Mouse (Mus musculus): ENCODE data around the gene Carmil3. TPM values are rescaled to one million over a fixed set of nuclear protein-coding genes. Genes with fewer than 3 reads are reported as not detected.
A peak's percentile ranks its signal among the peaks of the same experiment; 100 is the strongest.

The Carmil3 gene
- polyA plus RNA-seq, 1 experiment from 2014 or later: 2.5 TPM

- no peaks in the 10 kb centered on the region for H3K4me1 ChIP-seq (ENCODE audit: insufficient read depth, low read length)
- no peak for ATAC-seq (ENCODE audit: low FRiP score, low TSS enrichment)
- H3K9ac ChIP-seq (replicated peaks; ENCODE audit: low read length): no peak overlapping the region
- no peak overlapping the region for H3K27ac ChIP-seq (ENCODE audit: low read length)
- H3K27me3 ChIP-seq (ENCODE audit: insufficient read depth, low read length): peaks cover 16% of the 10 kb centered on the region
- 27% methylated on average over 3 of the region's 3 CpGs for WGBS
- H3K36me3 ChIP-seq (ENCODE audit: insufficient read depth, low read length): no peaks in the 10 kb centered on the region
- no peak overlapping the region for H3K4me2 ChIP-seq (replicated peaks; ENCODE audit: low read depth, low read length)
- no peaks in the 10 kb centered on the region for H3K9me3 ChIP-seq (ENCODE audit: low read length)
- no peak overlapping the region for H3K4me3 ChIP-seq (ENCODE audit: low read length)
These were observed 37.5 kb downstream of the Carmil3 start for GRCm38 (mm10) chr14:55527940-55528339.

GRCm38 (mm10) chr14:55536116-55536745 lies 45.8 kb downstream of the Carmil3 start:
- no peak overlapping the region for H3K4me3 ChIP-seq (ENCODE audit: low read length)
- H3K9me3 ChIP-seq (ENCODE audit: low read length): no peaks in the 10 kb centered on the region
- H3K4me1 ChIP-seq (ENCODE audit: insufficient read depth, low read length): peaks cover 6% of the 10 kb centered on the region
- H3K36me3 ChIP-seq (ENCODE audit: insufficient read depth, low read length): no peaks in the 10 kb centered on the region
- H3K27ac ChIP-seq (ENCODE audit: low read length): no peak overlapping the region
- H3K9ac ChIP-seq (replicated peaks; ENCODE audit: low read length): no peak overlapping the region
- WGBS: 50% methylated on average over 6 of the region's 6 CpGs
- H3K27me3 ChIP-seq (ENCODE audit: insufficient read depth, low read length): no peaks in the 10 kb centered on the region
- no peak overlapping the region for H3K4me2 ChIP-seq (replicated peaks; ENCODE audit: low read depth, low read length)
- no peak for ATAC-seq (ENCODE audit: low FRiP score, low TSS enrichment)

- H3K9me3 ChIP-seq (ENCODE audit: low read length): no peaks in the 10 kb centered on the region
- H3K36me3 ChIP-seq (ENCODE audit: insufficient read depth, low read length): peaks cover 26% of the 10 kb centered on the region
- peak within 1 kb of the TSS; percentile 93 for H3K27ac ChIP-seq (ENCODE audit: low read length)
- H3K4me1 ChIP-seq (ENCODE audit: insufficient read depth, low read length): peaks cover 12% of the 10 kb centered on the region
- 0% methylated on average over 32 of the region's 32 CpGs for WGBS
- peak within 1 kb of the TSS; percentile 64 for H3K4me2 ChIP-seq (replicated peaks; ENCODE audit: low read depth, low read length)
- H3K27me3 ChIP-seq (ENCODE audit: insufficient read depth, low read length): no peaks in the 10 kb centered on the region
- peak; percentile 98 for ATAC-seq (ENCODE audit: low FRiP score, low TSS enrichment)
- peak within 1 kb of the TSS; percentile 77 for H3K9ac ChIP-seq (replicated peaks; ENCODE audit: low read length)
- H3K4me3 ChIP-seq (ENCODE audit: low read length): peak within 1 kb of the TSS; percentile 64
These were observed 49.8 kb downstream of the Carmil3 start, which contains the start of gene Pck2 for GRCm38 (mm10) chr14:55540067-55540786. Pck2 (plus strand) TSS chr14:55540266.

- H3K27ac ChIP-seq (ENCODE audit: low read length): peak overlapping the region; percentile 93
- ATAC-seq (ENCODE audit: low FRiP score, low TSS enrichment): peak; percentile 47
- H3K9ac ChIP-seq (replicated peaks; ENCODE audit: low read length): peak overlapping the region; percentile 77
- H3K4me1 ChIP-seq (ENCODE audit: insufficient read depth, low read length): peaks cover 12% of the 10 kb centered on the region
- peaks cover 32% of the 10 kb centered on the region for H3K36me3 ChIP-seq (ENCODE audit: insufficient read depth, low read length)
- H3K4me2 ChIP-seq (replicated peaks; ENCODE audit: low read depth, low read length): peak overlapping the region; percentile 64
- H3K9me3 ChIP-seq (ENCODE audit: low read length): no peaks in the 10 kb centered on the region
- peak overlapping the region; percentile 64 for H3K4me3 ChIP-seq (ENCODE audit: low read length)
- WGBS: 4% methylated on average over 10 of the region's 10 CpGs
- no peaks in the 10 kb centered on the region for H3K27me3 ChIP-seq (ENCODE audit: insufficient read depth, low read length)
These were observed 50.4 kb downstream of the Carmil3 start for GRCm38 (mm10) chr14:55540787-55541321.

- Histone ChIP-seq H3K4me1 (ENCODE audit: insufficient read depth, low read length) (peaks cover 12% of the 10 kb centered on the region), H3K36me3 (ENCODE audit: insufficient read depth, low read length) (peaks cover 40% of the 10 kb centered on the region), H3K4me2 (replicated peaks; ENCODE audit: low read depth, low read length) (no peak overlapping the region), H3K27me3 (ENCODE audit: insufficient read depth, low read length) (no peaks in the 10 kb centered on the region), H3K9ac (replicated peaks; ENCODE audit: low read length) (no peak overlapping the region), H3K27ac (ENCODE audit: low read length) (no peak overlapping the region), H3K9me3 (ENCODE audit: low read length) (no peaks in the 10 kb centered on the region), H3K4me3 (ENCODE audit: low read length) (no peak overlapping the region)
- 96% methylated on average over 12 of the region's 12 CpGs for WGBS
- no peak for ATAC-seq (ENCODE audit: low FRiP score, low TSS enrichment)
These were observed 51.8 kb downstream of the Carmil3 start for GRCm38 (mm10) chr14:55542268-55542667.

- Histone ChIP-seq H3K4me1 (ENCODE audit: insufficient read depth, low read length) (peaks cover 12% of the 10 kb centered on the region), H3K4me3 (ENCODE audit: low read length) (no peak overlapping the region), H3K36me3 (ENCODE audit: insufficient read depth, low read length) (peaks cover 59% of the 10 kb centered on the region), H3K9me3 (ENCODE audit: low read length) (no peaks in the 10 kb centered on the region), H3K27ac (ENCODE audit: low read length) (no peak overlapping the region), H3K9ac (replicated peaks; ENCODE audit: low read length) (no peak overlapping the region), H3K27me3 (ENCODE audit: insufficient read depth, low read length) (no peaks in the 10 kb centered on the region), H3K4me2 (replicated peaks; ENCODE audit: low read depth, low read length) (no peak overlapping the region)
- ATAC-seq (ENCODE audit: low FRiP score, low TSS enrichment): no peak
- WGBS: 85% methylated on average over 9 of the region's 9 CpGs
These were observed 53.9 kb downstream of the Carmil3 start for GRCm38 (mm10) chr14:55544334-55544733.

GRCm38 (mm10) chr14:55550191-55550590 lies 59.7 kb downstream of the Carmil3 start:
- peaks cover 41% of the 10 kb centered on the region for H3K36me3 ChIP-seq (ENCODE audit: insufficient read depth, low read length)
- H3K27me3 ChIP-seq (ENCODE audit: insufficient read depth, low read length): no peaks in the 10 kb centered on the region
- no peaks in the 10 kb centered on the region for H3K9me3 ChIP-seq (ENCODE audit: low read length)
- H3K9ac ChIP-seq (replicated peaks; ENCODE audit: low read length): no peak overlapping the region
- 92% methylated on average over 6 of the region's 6 CpGs for WGBS
- H3K4me2 ChIP-seq (replicated peaks; ENCODE audit: low read depth, low read length): no peak overlapping the region
- H3K27ac ChIP-seq (ENCODE audit: low read length): no peak overlapping the region
- H3K4me1 ChIP-seq (ENCODE audit: insufficient read depth, low read length): no peaks in the 10 kb centered on the region
- H3K4me3 ChIP-seq (ENCODE audit: low read length): no peak overlapping the region
- ATAC-seq (ENCODE audit: low FRiP score, low TSS enrichment): no peak

GRCm38 (mm10) chr14:55551347-55551746 lies 60.9 kb downstream of the Carmil3 start:
- no peaks in the 10 kb centered on the region for H3K27me3 ChIP-seq (ENCODE audit: insufficient read depth, low read length)
- H3K4me3 ChIP-seq (ENCODE audit: low read length): no peak overlapping the region
- H3K4me1 ChIP-seq (ENCODE audit: insufficient read depth, low read length): no peaks in the 10 kb centered on the region
- no peak overlapping the region for H3K27ac ChIP-seq (ENCODE audit: low read length)
- H3K4me2 ChIP-seq (replicated peaks; ENCODE audit: low read depth, low read length): no peak overlapping the region
- no peak for ATAC-seq (ENCODE audit: low FRiP score, low TSS enrichment)
- H3K9ac ChIP-seq (replicated peaks; ENCODE audit: low read length): no peak overlapping the region
- WGBS: 67% methylated on average over 5 of the region's 5 CpGs
- H3K9me3 ChIP-seq (ENCODE audit: low read length): no peaks in the 10 kb centered on the region
- peaks cover 31% of the 10 kb centered on the region for H3K36me3 ChIP-seq (ENCODE audit: insufficient read depth, low read length)

- H3K4me2 ChIP-seq (replicated peaks; ENCODE audit: low read depth, low read length): no peak overlapping the region
- no peak for ATAC-seq (ENCODE audit: low FRiP score, low TSS enrichment)
- 94% methylated on average over 8 of the region's 8 CpGs for WGBS
- H3K9ac ChIP-seq (replicated peaks; ENCODE audit: low read length): no peak overlapping the region
- H3K27me3 ChIP-seq (ENCODE audit: insufficient read depth, low read length): no peaks in the 10 kb centered on the region
- H3K4me3 ChIP-seq (ENCODE audit: low read length): no peak overlapping the region
- H3K27ac ChIP-seq (ENCODE audit: low read length): no peak overlapping the region
- H3K4me1 ChIP-seq (ENCODE audit: insufficient read depth, low read length): no peaks in the 10 kb centered on the region
- no peaks in the 10 kb centered on the region for H3K9me3 ChIP-seq (ENCODE audit: low read length)
- H3K36me3 ChIP-seq (ENCODE audit: insufficient read depth, low read length): peaks cover 27% of the 10 kb centered on the region
These were observed 61.3 kb downstream of the Carmil3 start for GRCm38 (mm10) chr14:55551794-55552193.

GRCm38 (mm10) chr14:55554635-55555034 lies 64.2 kb downstream of the Carmil3 start:
- no peak overlapping the region for H3K4me2 ChIP-seq (replicated peaks; ENCODE audit: low read depth, low read length)
- no peak overlapping the region for H3K4me3 ChIP-seq (ENCODE audit: low read length)
- H3K36me3 ChIP-seq (ENCODE audit: insufficient read depth, low read length): 0 out of 2 replicates have a peak, but pooled peaks cover 6% of the 10 kb centered on the region
- ATAC-seq (ENCODE audit: low FRiP score, low TSS enrichment): no peak
- no peaks in the 10 kb centered on the region for H3K9me3 ChIP-seq (ENCODE audit: low read length)
- H3K27ac ChIP-seq (ENCODE audit: low read length): no peak overlapping the region
- no peak overlapping the region for H3K9ac ChIP-seq (replicated peaks; ENCODE audit: low read length)
- H3K4me1 ChIP-seq (ENCODE audit: insufficient read depth, low read length): peaks cover 7% of the 10 kb centered on the region; the same call in 1 of the 2 replicates
- H3K27me3 ChIP-seq (ENCODE audit: insufficient read depth, low read length): no peaks in the 10 kb centered on the region
